Mouse (Mus musculus): ENCODE results near the gene Proz.
A peak's percentile ranks its signal among the peaks of the same experiment; 100 is the strongest.
"Not testable (repeated sequence)": the region's sequence is repeated elsewhere in the genome, so short reads cannot be mapped to it uniquely, and the experiment has no call there.

Gene Proz

DNA sequence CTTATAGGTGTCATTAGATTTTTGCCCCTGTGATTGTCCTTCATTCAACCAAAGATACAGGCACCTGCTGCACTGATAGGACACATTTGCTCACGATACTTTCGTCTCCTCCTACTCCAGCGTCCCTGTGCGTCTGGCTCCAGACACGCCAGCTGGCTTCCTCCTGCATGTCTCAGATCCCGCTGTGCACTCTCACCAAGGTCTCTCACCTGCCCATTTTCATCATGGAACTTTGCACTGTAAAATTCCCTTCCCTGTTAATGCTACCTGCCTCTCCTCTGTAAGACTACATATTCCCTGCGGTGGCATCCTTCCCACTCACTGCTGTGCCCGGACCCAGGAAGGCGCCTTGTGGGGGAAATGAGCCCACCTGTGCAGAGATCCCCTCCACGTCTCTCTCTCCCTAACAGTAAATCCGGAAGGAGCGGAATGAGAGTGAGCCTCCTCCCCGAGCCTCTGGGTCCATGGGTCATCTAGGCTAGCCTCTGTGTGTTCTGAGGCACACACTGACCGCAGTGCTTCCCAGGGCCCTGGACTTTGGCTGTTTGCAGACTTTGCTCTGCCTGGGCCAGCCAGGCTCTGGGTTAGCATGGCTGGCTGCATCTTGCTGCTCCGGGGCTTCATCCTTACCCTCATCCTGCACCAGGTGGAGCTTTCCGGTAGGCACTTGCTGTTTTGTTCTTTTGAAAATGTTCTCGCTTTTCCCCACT, at the start of gene Proz:
TSS of gene Proz (plus strand) at position 474 of the 710 bp plus-strand sequence.
- no peak for DNase-seq (ENCODE audit: extremely low read depth, insufficient read length, low spot score)

DNA sequence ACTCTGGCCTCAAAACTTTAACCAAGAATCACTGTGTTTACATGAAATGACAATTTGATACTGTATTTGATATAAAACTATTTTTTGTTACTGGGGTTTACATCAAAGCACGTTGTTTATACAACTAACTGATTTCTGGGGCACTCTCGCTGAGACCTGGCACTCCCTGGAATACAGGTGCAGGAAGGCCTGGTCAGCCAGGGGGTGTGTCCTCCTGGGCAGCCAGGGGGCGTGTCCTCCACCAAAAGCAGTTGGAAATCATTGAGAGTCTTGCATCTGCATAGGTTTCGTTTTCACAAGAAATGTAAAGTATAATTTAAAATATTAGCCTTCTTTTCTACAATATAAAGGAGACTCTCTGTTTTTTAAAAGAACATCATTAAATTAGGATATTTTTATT, 41.2 kb upstream of the Proz start:
- no peak for DNase-seq (ENCODE audit: extremely low read depth, insufficient read length, low spot score)

DNA sequence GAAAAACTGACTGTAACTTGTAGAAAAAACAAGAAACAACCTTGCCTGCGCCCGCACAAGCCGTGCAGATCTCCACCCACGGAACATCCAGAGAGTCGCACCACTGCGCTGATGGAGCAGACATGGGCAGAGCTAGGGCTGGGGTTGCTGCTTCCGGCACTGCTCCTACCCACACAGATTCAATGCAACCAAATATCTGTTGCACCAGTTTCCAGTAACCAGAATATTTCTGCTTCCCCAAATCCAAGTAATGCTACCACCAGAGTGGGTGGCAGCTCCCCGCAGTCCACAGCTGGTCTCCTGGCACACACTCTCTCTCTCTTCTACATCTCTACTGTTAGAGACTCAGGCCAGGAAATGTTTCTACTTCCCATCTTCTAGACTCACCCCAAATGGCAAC, 38.9 kb upstream of the Proz start:
- no peak for DNase-seq (ENCODE audit: extremely low read depth, insufficient read length, low spot score)

GRCm38 (mm10) chr8:13025487-13026224, 35.1 kb upstream of the Proz start, which contains the start of gene F7:
TSS of gene F7 (plus strand) at chr8:13026034.
- DNase-seq (ENCODE audit: extremely low read depth, insufficient read length, low spot score) = no peak

GRCm38 (mm10) chr8:13027615-13028014, 33.1 kb upstream of the Proz start:
- DNase-seq (ENCODE audit: extremely low read depth, insufficient read length, low spot score) = no peak

GRCm38 (mm10) chr8:13028482-13028881, 32.2 kb upstream of the Proz start:
- no peak for DNase-seq (ENCODE audit: extremely low read depth, insufficient read length, low spot score)

DNA sequence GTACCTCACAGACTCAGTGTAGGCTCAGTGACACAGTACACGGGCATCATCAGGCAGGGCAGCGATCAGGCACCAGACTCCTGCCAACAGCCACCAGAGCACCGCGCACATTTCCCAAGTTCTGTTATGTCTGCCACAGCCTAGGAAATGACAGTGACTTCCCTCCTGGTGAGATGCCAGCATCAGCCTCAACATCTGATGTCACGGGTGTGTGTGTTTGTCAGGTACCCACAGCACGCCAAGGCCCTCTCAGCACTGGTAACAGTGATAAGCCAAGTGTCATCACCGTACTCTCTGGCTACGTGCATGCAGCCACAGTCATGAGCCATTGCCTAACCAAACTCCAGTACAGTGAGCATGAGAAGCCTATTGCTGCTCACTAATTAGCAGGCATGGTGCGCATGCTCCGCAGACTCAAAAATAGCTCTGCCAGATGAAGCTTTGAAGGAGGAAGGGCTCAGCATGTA, 24.3 kb upstream of the Proz start:
- DNase-seq (ENCODE audit: extremely low read depth, insufficient read length, low spot score) = no peak

DNA sequence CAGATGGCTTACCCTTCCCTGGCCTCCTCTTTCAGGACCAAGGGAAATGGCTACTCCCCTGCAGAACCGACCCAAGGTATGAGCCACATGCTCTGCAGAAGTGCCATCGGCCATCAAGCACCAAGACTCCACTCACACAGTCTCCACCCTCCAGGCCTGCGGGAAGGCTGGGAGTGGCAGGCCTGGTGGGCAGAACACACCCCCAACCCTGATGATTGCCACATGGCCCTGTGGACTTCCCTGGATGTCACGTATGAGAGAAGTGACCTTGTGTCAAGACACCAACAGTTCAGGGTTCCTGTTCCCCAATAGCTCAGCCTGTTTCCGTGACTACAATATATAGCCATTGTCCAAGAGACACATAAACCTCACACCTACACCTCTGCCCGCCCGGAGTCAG, 23.7 kb upstream of the Proz start, which contains the start of gene F10:
TSS of gene F10 (plus strand) at position 294 of the 400 bp plus-strand sequence.
- no peak for DNase-seq (ENCODE audit: extremely low read depth, insufficient read length, low spot score)

DNA sequence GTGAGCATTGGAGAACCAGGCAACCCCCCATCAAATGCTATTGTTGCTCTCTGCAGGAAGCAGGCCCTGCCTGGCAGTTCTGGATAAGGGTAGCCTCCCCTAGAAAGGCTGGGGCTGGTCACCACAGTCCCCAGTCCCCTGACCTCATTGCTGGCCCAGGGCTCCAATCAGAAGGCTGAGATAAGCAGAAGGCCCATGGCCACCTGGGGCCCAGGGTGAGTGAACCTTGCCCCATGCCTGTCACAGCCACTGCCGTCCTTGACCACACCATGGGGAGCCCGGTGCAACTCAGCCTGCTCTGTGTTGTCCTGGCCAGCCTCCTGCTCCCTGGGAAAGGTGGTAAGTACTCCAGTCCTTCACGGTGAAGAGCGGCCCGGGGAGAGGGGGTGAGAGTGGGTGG, 23.1 kb upstream of the Proz start:
- DNase-seq (ENCODE audit: extremely low read depth, insufficient read length, low spot score) = no peak

DNA sequence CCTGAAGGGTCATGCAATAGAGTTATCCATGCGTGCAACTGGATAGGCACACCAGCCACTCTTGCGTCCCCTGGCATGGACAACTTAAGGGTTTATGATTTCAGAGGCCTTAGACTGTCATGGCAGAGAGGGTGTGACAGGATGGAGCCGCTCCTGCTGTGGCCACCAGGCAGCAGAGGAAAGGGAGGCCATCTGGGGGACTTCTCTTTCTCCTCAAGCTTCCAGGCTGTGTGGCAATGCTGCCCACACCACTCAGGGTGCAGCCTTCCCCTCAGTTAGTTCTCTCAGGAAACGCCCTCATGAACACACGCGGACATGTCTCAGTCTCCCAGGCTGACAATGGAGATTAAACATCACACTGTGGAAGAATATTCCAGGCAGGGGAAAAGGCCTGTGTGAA, 21.7 kb upstream of the Proz start:
- no peak for DNase-seq (ENCODE audit: extremely low read depth, insufficient read length, low spot score)

- DNase-seq (ENCODE audit: extremely low read depth, insufficient read length, low spot score) = no peak
These were observed 19.3 kb upstream of the Proz start for GRCm38 (mm10) chr8:13041459-13041858.

DNA sequence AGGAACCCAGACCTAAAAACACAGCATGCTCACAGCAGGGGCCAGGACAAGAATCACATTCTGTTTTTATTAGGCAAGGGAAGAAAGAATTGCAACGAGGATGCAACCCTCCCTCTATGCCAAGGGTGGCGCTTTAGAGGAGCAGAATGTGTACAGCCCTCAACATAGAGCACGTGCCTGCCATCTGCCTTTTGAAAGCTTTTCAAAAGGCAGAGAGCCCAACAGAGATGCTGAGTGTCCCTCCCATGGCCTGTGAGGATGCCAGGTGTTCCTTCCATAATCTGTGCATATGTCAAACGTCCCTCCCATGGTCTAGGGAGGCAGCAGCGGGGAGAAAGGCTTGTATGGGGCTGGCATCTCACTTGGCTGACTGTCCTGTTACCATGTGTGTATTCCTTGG, 13.1 kb upstream of the Proz start:
- no peak for DNase-seq (ENCODE audit: extremely low read depth, insufficient read length, low spot score)

- DNase-seq (ENCODE audit: extremely low read depth, insufficient read length, low spot score) = no peak
These were observed 10.2 kb upstream of the Proz start for GRCm38 (mm10) chr8:13050550-13050949.

DNA sequence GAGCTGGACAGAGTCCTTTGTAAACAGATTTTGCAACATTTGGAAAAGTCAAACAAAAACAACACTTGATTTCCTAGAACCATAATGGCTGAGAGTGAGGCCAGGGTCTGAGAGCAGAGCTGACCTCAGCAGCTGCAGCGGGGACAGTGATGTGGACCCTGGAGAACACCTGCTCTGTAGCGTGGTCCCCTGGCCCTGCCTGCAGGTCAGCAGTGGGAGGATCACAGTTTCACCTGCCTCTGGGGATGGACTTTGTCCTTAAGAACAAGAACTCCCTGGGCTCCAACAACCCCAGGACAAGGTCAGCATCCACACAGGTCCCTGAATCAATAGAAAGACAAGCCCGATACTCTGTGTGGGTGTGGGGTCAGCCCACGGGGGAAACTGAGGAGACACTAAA, 3.4 kb upstream of the Proz start:
- DNase-seq (ENCODE audit: extremely low read depth, insufficient read length, low spot score) = no peak

GRCm38 (mm10) chr8:13063112-13063511, 2.4 kb downstream of the Proz start:
- no peak for DNase-seq (ENCODE audit: extremely low read depth, insufficient read length, low spot score)

DNA sequence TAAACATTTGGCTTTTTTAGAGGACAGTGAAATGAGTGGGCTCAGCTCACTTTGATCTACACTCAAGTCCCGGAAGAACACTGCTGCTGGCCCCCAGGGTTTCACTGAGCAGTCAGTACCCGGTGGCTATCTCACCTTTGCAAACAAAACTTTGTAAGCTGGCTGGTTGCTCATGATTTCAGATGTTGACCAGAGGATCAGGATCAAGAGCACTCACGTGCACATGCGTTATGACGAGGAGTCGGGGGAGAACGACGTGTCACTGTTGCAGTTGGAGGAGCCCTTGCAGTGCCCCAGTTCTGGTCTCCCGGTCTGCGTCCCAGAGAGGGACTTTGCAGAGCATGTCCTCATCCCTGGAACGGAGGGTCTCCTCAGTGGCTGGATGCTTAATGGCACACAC, 12.5 kb downstream of the Proz start:
- no peak for DNase-seq (ENCODE audit: extremely low read depth, insufficient read length, low spot score)

GRCm38 (mm10) chr8:13075044-13075443, 14.3 kb downstream of the Proz start:
- DNase-seq (ENCODE audit: extremely low read depth, insufficient read length, low spot score) = no peak

DNA sequence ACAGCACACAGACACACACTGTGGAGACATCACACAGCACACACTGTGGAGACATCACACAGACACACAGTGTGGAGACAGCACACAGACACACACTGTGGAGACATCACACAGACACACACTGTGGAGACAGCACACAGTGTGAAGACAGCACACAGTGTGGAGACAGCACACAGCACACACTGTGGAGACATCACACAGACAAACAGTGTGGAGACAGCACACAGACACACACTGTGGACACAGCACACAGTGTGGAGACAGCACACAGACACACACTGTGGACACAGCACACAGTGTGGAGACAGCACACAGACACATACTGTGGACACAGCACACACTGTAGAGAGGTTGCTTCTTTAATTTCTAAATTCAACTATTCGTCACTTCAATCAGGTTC, 14.9 kb downstream of the Proz start:
- DNase-seq (ENCODE audit: extremely low read depth, insufficient read length, low spot score) = not testable (repeated sequence)

GRCm38 (mm10) chr8:13077542-13077941, 16.8 kb downstream of the Proz start:
- no peak for DNase-seq (ENCODE audit: extremely low read depth, insufficient read length, low spot score)

DNA sequence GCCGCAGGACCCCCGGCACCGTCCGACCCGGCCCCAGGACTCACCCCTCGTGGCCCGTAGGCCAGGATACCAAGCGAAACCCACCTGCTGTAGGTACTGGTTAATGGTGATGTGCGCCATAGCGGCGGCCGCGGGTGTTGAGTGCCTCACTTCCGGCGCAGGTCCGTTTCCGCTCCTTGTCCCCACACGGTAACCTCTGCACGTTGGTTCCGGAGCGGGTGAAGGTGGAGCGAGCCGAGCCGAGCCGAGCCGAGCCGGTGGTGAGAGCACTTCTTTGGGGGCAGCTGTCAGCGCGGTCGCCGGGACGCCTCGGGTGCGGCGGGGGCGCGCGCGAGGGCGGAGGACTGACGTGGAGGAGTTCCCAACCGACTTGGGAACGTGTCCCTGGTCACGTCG, 44.0 kb downstream of the Proz start:
- DNase-seq (ENCODE audit: extremely low read depth, insufficient read length, low spot score) = peak; percentile 87

DNA sequence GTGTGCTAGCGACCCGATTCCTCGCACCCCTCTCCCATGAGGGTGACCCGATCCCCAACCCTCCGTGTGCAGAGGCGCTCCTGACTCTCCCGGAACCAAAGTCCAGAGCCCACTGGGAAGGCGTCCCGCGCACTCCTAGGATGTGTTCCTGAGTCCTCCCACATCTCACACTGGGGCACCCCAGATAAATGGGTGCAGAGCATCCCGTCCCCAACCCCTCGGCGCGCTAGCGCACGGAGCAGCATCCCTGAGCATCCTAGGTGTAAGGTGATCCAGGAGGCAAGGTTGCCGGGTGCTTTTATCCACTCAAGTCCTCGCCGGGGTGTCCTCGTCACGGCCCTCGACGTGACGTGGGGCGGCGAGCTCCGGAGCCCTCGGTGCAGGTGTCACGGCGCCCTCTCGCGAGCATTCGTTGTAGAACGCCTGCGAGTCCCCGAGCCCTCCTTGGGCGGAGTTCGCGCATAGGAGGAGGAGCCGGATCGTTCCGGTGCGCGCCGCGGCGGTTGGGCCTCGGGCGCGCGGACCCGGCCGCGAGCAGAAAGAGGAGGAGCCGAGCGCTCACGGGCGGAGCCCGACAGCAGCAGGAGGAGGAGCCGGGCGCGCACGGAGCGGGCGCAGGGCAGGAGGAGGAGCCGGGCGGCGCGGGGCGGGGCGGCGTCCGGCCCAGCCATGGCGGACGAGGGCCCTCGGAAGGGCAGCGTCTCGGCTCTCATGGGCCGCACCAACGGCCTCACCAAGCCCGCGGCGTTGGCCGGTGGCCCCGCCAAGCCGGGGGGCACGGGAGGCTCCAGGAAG, 44.6 kb downstream of the Proz start, which contains the start of the genes Pcid2 and Cul4a:
TSS of gene Pcid2 (minus strand) at position 373 of the 795 bp plus-strand sequence.
TSS of gene Cul4a (plus strand) at position 535 of the 795 bp plus-strand sequence.
- peak; percentile 97 for DNase-seq (ENCODE audit: extremely low read depth, insufficient read length, low spot score)
